Mouse (Mus musculus) spleen, adult 2 months (tissue): Measurements from ENCODE around the gene Ddc.

Source experiments
- CTCF ChIP-seq: fragments of 200-500 bp; IDR thresholded peaks from 2 replicates; pipeline ENCODE4 v1.5.1; 2011; ENCODE audit warnings: mild to moderate bottlenecking, inconsistent platforms; ENCODE audit not compliant: insufficient read depth, insufficient read length, insufficient replicate concordance; ENCODE audit errors: extremely low read depth
- POLR2A ChIP-seq: fragments of 200-500 bp; IDR thresholded peaks from 2 replicates; pipeline ENCODE4 v1.6.1; 2011; ENCODE audit warnings: low read depth, low read length, inconsistent platforms

- TF ChIP-seq CTCF (no peak), POLR2A (no peak)
These were observed 18.3 kb downstream of the Ddc start for GRCm38 (mm10) chr11:11879699-11880002.
